Mouse (Mus musculus) limb, embryonic 12.5 days (tissue): ENCODE measurements at regions not wholly inside any gene's neighbourhood (a gene's known extent, or its start where the extent isn't known, plus 50 kb on each side); places are given as distances from the start of the nearest gene placed in this dataset.

Source experiments
- ATAC-seq: fragments of 200-750 bp; cut with Nextera tagmentation; 2 replicates; pipeline ENCODE4 v1.8.0; 2017; ENCODE audit warnings: low read depth, moderate TSS enrichment; ENCODE audit not compliant: insufficient number of reproducible peaks, insufficient read depth, low FRiP score, low TSS enrichment
- H3K27ac ChIP-seq: fragments of 300-500 bp; sonication (generic); 2 replicates; pipeline ENCODE4 v1.5.1; 2016; ENCODE audit warnings: mild to moderate bottlenecking, moderate library complexity
- H3K27me3 ChIP-seq: fragments of 300-500 bp; sonication (generic); 2 replicates; pipeline ENCODE4 v1.6.1; 2016; ENCODE audit warnings: mild to moderate bottlenecking, moderate library complexity
- H3K36me3 ChIP-seq: fragments of 300-500 bp; sonication (generic); 2 replicates; pipeline ENCODE4 v1.6.1; 2016; ENCODE audit warnings: mild to moderate bottlenecking, moderate library complexity
- H3K4me1 ChIP-seq: fragments of 300-500 bp; sonication (generic); replicated peaks from 2 replicates; pipeline ENCODE4 v1.6.1; 2016
- H3K4me2 ChIP-seq: fragments of 300-500 bp; sonication (generic); 2 replicates; pipeline ENCODE4 v1.6.1; 2016; ENCODE audit warnings: mild to moderate bottlenecking, moderate library complexity
- H3K4me3 ChIP-seq: fragments of 300-500 bp; sonication (generic); replicated peaks from 2 replicates; pipeline ENCODE4 v1.5.1; 2016; ENCODE audit warnings: mild to moderate bottlenecking
- H3K9ac ChIP-seq: fragments of 300-500 bp; sonication (generic); replicated peaks from 2 replicates; pipeline ENCODE4 v1.6.1; 2016; ENCODE audit warnings: mild to moderate bottlenecking, moderate library complexity
- H3K9me3 ChIP-seq: fragments of 300-500 bp; sonication (generic); 2 replicates; pipeline ENCODE4 v1.6.1; 2016; ENCODE audit warnings: mild to moderate bottlenecking, moderate library complexity
- WGBS: fragments of 180-500 bp; shearing (Covaris S2); methylation state at CpG from one replicate; pipeline ENCODE4 v1.1.7; 2016; 5-methylcytosine and 5-hydroxymethylcytosine counted together

DNA sequence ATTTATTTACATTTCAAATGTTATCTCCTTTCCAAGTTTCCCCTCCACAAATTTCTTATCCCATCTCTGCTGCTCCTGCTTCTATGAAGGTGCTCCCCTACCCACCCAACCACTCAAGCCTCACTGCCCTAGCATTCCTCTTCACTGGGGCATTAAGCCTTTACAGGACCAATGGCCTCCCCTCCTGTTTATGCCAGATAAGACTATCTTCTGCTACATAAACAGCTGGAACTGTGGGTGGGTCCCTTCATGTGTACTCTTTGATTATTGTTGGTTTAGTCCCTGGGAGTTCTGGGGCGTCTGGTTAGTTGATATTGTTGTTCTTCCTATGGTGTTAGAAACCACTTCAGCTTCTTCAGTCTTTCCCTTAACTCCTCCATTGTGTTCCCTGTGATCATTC lies 1164.1 kb upstream of the Got2 start:
- H3K36me3 ChIP-seq, result no peaks in the 10 kb centered on the region
- H3K4me2 ChIP-seq, result no peak overlapping the region
- no peak for ATAC-seq
- no peak overlapping the region for H3K4me3 ChIP-seq
- no peak overlapping the region for H3K27ac ChIP-seq
- no peaks in the 10 kb centered on the region for H3K27me3 ChIP-seq
- no peak overlapping the region for H3K9ac ChIP-seq
- WGBS, result 78% methylated on average over 1 of the region's 1 CpGs
- 0 out of 2 replicates have a peak, but pooled peaks cover 5% of the 10 kb centered on the region for H3K4me1 ChIP-seq
- peaks cover 4% of the 10 kb centered on the region; the same call in 1 of the 2 replicates for H3K9me3 ChIP-seq

DNA sequence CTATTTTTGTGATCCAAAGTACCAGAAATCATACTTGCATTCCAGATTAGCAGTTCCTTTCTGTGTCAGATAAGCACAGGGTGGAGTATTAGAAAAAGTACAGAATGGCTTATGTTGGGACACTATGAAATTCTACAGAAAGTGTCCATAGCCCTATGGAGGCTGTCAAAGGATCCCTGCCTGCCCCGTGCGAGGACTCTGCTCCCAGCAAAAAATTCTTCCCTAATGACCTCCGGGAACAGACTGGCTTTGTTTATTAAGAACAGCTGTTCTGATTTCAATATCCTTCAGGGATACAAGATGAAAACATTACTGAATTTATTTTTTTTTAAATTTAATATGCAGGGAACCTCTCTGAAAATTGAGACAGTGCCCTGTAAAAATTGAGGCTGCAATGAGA lies 1151.4 kb upstream of the Got2 start:
- WGBS, result 16% methylated on average over 3 of the region's 3 CpGs
- no peak overlapping the region for H3K4me2 ChIP-seq
- H3K9ac ChIP-seq, result no peak overlapping the region
- no peaks in the 10 kb centered on the region for H3K9me3 ChIP-seq
- no peak overlapping the region for H3K4me3 ChIP-seq
- no peaks in the 10 kb centered on the region for H3K36me3 ChIP-seq
- peaks cover 10% of the 10 kb centered on the region for H3K4me1 ChIP-seq
- ATAC-seq, result no peak
- H3K27ac ChIP-seq, result 0 out of 2 replicates have a peak overlapping the region, but pooled peaks have one; percentile 29
- H3K27me3 ChIP-seq, result no peaks in the 10 kb centered on the region

DNA sequence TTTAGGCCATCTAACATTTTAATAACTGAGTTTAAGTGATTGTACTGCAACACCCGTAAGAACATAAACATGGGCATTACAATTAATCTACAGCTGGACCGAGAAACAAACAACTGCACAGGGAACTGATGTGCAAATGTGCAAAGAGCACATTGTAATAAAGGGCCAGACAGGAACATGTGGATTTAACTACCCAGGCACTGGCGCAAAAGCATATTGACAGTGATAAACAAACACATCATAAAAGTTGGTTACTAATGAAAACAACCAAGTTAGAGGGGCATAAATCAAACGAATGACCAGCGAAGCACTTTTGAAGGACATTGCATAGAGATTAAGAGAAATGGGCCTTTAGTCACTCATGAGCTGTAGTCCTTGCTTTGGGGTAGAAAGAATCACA lies 1150.5 kb upstream of the Got2 start:
- Histone ChIP-seq H3K9me3 (no peaks in the 10 kb centered on the region), H3K27ac (no peak overlapping the region), H3K9ac (no peak overlapping the region), H3K4me1 (peaks cover 10% of the 10 kb centered on the region), H3K4me3 (no peak overlapping the region), H3K4me2 (no peak overlapping the region), H3K36me3 (no peaks in the 10 kb centered on the region), H3K27me3 (no peaks in the 10 kb centered on the region)
- no peak for ATAC-seq
- WGBS, result 17% methylated on average over 5 of the region's 5 CpGs

DNA sequence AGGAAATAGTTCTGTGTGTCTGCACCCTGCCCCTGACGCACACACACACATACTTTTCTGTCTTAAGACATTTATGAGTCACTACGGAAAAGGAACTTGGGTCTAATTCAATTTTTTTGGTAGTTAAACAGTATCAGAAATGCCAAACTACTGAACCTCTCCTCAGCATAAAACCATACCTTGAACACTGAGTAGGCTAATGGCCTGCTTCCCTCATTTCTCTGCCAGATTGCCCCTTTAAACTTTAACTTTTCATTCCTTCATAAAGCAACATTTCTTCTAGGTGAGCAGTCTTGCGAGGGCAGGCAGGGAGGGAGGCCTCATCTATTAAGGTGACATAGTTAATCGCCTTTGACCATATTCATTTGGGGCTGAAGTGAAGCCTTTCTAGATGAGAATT lies 1143.8 kb upstream of the Got2 start:
- H3K4me3 ChIP-seq, result no peak overlapping the region
- no peaks in the 10 kb centered on the region for H3K27me3 ChIP-seq
- no peaks in the 10 kb centered on the region for H3K36me3 ChIP-seq
- WGBS, result 79% methylated on average over 4 of the region's 4 CpGs
- no peak for ATAC-seq
- no peak overlapping the region for H3K9ac ChIP-seq
- no peak overlapping the region for H3K4me2 ChIP-seq
- no peaks in the 10 kb centered on the region for H3K9me3 ChIP-seq
- no peaks in the 10 kb centered on the region for H3K4me1 ChIP-seq
- no peak overlapping the region for H3K27ac ChIP-seq

DNA sequence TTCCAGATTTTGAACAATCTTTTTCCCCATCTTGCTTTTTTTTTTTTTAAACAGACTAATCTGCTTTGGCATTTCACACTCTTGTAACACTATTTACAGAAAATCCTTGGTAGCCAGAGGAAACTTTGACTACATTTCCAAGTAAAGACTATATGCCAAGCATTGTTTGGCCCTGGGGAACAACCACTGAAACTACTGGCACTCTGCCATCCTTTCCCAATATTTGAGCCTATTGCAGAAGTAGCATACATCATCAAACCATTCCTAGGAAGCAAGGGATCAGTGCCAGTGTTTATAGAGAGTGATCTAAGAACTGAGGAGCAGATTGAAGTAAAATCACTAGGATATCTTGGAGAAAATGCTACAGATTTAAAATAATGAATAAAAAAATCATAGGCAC lies 1127.2 kb upstream of the Got2 start:
- Histone ChIP-seq H3K4me3 (no peak overlapping the region), H3K27ac (no peak overlapping the region), H3K9me3 (no peaks in the 10 kb centered on the region), H3K27me3 (no peaks in the 10 kb centered on the region), H3K9ac (no peak overlapping the region), H3K36me3 (no peaks in the 10 kb centered on the region), H3K4me1 (no peaks in the 10 kb centered on the region), H3K4me2 (no peak overlapping the region)
- ATAC-seq, result no peak

DNA sequence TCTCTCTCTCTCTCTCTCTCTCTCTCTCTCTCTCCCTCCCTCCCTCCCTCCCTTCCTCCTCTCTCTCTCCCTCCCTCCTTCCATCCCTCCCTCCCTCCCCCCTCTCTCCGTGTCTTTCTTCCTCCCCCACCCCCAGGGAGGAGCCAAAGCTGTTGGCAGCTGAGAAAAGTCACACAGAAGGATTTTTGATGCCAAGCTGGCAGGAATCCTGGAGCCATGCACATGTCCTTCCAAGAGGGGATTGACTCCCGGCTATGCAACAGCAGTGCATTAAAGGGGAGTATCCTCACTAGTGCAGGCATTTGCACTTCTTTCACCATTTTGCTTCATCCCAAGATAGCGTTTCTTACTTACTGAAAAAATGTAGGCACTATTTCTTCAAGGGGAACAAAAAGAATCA lies 1115.8 kb upstream of the Got2 start:
- no peak for ATAC-seq
- Histone ChIP-seq H3K9ac (no peak overlapping the region), H3K36me3 (no peaks in the 10 kb centered on the region), H3K4me2 (no peak overlapping the region), H3K4me1 (no peaks in the 10 kb centered on the region), H3K27me3 (no peaks in the 10 kb centered on the region), H3K27ac (no peak overlapping the region), H3K9me3 (no peaks in the 10 kb centered on the region), H3K4me3 (no peak overlapping the region)
- 70% methylated on average over 2 of the region's 3 CpGs for WGBS

DNA sequence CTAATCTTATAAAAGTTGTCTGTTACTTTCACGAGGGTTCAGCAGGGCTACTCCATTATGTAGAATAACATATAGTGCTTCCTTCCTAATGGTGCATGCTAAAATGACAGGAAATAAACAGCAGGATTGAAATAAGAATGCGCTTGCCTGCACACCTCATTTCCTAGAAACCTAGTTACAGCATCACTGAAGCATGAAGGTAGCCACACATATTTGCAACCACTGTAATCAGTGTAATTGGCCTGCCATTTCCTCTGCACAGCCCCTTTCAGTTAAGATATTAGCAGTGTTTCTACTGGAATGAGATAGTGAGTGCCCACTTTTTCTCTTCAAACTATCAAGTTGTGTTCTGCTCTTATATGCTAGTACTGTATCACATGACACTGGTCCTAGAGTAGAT lies 1094.8 kb upstream of the Got2 start:
- no peak overlapping the region for H3K4me2 ChIP-seq
- ATAC-seq, result no peak
- 80% methylated on average over 2 of the region's 2 CpGs for WGBS

More for the DNA sequence above, 1094.8 kb upstream of the Got2 start:
- Histone ChIP-seq H3K36me3 (no peaks in the 10 kb centered on the region), H3K4me1 (no peaks in the 10 kb centered on the region), H3K27me3 (no peaks in the 10 kb centered on the region), H3K9me3 (no peaks in the 10 kb centered on the region), H3K27ac (no peak overlapping the region), H3K9ac (no peak overlapping the region), H3K4me3 (no peak overlapping the region)
